Mouse (Mus musculus): ENCODE measurements at regions not wholly inside any gene's neighbourhood (a gene's known extent, or its start where the extent isn't known, plus 50 kb on each side); places are given as distances from the start of the nearest gene placed in this dataset.

DNA sequence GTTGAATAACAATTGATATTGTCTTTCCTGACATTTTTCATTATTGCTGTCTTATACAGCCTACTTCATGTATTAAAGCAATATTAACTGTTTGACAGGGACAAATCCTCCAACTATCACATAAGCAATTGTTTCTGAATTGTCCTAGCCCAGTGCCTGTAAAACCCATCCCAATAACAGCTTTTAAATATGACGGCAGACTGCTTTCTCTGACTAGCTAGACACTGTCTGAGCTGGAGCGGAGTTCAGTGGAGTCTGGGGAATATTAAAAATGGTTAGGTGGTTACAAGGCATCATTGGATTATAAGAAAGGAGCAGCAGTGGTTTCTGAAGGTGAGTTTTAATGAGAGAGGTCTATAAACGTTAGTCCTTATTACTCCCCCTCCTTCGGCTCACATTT lies 155.2 kb downstream of the Psat1 start:
- TF ChIP-seq MAX (IDR thresholded peaks at IDR 0.05; ENCODE audit: low read depth) (no peak), TCF12 (IDR thresholded peaks at IDR 0.05; ENCODE audit: insufficient read depth, poor library complexity, severe bottlenecking) (no peak), POLR2A (IDR thresholded peaks at IDR 0.05; ENCODE audit: insufficient read length, low read depth) (no peak), USF1 (IDR thresholded peaks at IDR 0.05; ENCODE audit: low read depth) (no peak), POLR2AphosphoS2 (IDR thresholded peaks at IDR 0.05; ENCODE audit: insufficient read length, low read depth) (no peak), CEBPB (IDR thresholded peaks at IDR 0.05; ENCODE audit: insufficient read depth, poor library complexity, severe bottlenecking) (no peak), SRF (IDR thresholded peaks at IDR 0.05; ENCODE audit: control insufficient read depth, insufficient read length, low read depth) (no peak), MYOG (IDR thresholded peaks at IDR 0.05; ENCODE audit: control insufficient read depth in 1 of 3, insufficient read depth in 1 of 3, insufficient read length in 2 of 3, low read depth in 2 of 3) (no peak), TCF3 (IDR thresholded peaks at IDR 0.05; ENCODE audit: insufficient read length, low read depth) (no peak), E2F4 (IDR thresholded peaks at IDR 0.05; ENCODE audit: insufficient read depth) (no peak)
